In genomic region chr19:55143391-55144300, GRCm38 (mm10) we compare ENCODE assay signal across 12 mouse cellular contexts. TPM values are rescaled to one million over a fixed set of nuclear protein-coding genes. Genes with fewer than 3 reads are reported as not detected.
DNase-seq lines count a peak whose midpoint lies in the region; ATAC-seq and TF ChIP-seq lines count a peak whose summit lies in the region.
"Had no signal": no experiment of that assay in that cellular context is flagged by ENCODE, and none has a peak within 500 bp of the region (broad histone marks: within the 10 kb centered on the region; RNA-seq: fewer than 3 reads in every experiment).

No protein-coding gene starts in this region.

- no peak for TF ChIP-seq EP300 in liver, postnatal 0 days (IDR thresholded peaks at IDR 0.05; ENCODE audit: low read depth)

- peak; percentile 80 for ATAC-seq in hindbrain, embryonic 12.5 days (ENCODE audit: low FRiP score)
- no peak for ATAC-seq in liver, postnatal 0 days
- ATAC-seq in granulocyte monocyte progenitor cell, adult 5-6 weeks (replicated peaks; ENCODE audit: poor library complexity, severe bottlenecking) = no peak
- ATAC-seq: CD4-positive, CD25-positive, alpha-beta regulatory T cell, adult 4 months had no signal

- H3K4me2 ChIP-seq in hindbrain, embryonic 12.5 days (replicated peaks) = peak overlapping the region; percentile 6; the same call in 1 of the 2 replicates
- no peak overlapping the region for H3K4me2 ChIP-seq in liver, postnatal 0 days (ENCODE audit: low read depth, low read length)

- no peak for DNase-seq in left cerebral cortex, adult 2 months (ENCODE audit: extremely low spot score in 1 of 2, low spot score in 2 of 2)
- DNase-seq in left cerebral cortex, adult 8-10 months (ENCODE audit: low spot score in 2 of 2) = no peak
- DNase-seq in embryo, embryonic 11 days = peak; percentile 73
- peak; percentile 72 for DNase-seq in retina, embryonic 14.5 days (ENCODE audit: low spot score)
- no peak for DNase-seq in gastrocnemius, adult 8-10 months (ENCODE audit: low spot score in 2 of 2)
- no peak for DNase-seq in liver, postnatal 0 days
- DNase-seq: cerebellum, adult 11 months; right cerebral cortex, postnatal 25 days had no signal

- peak overlapping the region; percentile 40; the same call in 1 of the 2 replicates for H3K27ac ChIP-seq in left cerebral cortex, adult 2 months
- H3K27ac ChIP-seq in hindbrain, embryonic 12.5 days = peak overlapping the region; percentile 87
- no peak overlapping the region for H3K27ac ChIP-seq in liver, postnatal 0 days (ENCODE audit: low read depth)

- H3K4me3 ChIP-seq in left cerebral cortex, adult 2 months = no peak overlapping the region
- H3K4me3 ChIP-seq in hindbrain, embryonic 12.5 days = no peak overlapping the region
- H3K4me3 ChIP-seq in liver, postnatal 0 days (ENCODE audit: low read depth, low read length) = no peak overlapping the region

- no peaks in the 10 kb centered on the region for H3K27me3 ChIP-seq in hindbrain, embryonic 12.5 days
- no peaks in the 10 kb centered on the region for H3K27me3 ChIP-seq in liver, postnatal 0 days (ENCODE audit: insufficient read depth, low read length)

- H3K9me3 ChIP-seq in hindbrain, embryonic 12.5 days (replicated peaks) = no peaks in the 10 kb centered on the region
- no peaks in the 10 kb centered on the region for H3K9me3 ChIP-seq in liver, postnatal 0 days (ENCODE audit: low read length)

- H3K9ac ChIP-seq in hindbrain, embryonic 12.5 days = no peak overlapping the region
- H3K9ac ChIP-seq in liver, postnatal 0 days (replicated peaks) = no peak overlapping the region

- peaks cover 30% of the 10 kb centered on the region for H3K4me1 ChIP-seq in hindbrain, embryonic 12.5 days
- peaks cover 28% of the 10 kb centered on the region for H3K4me1 ChIP-seq in liver, postnatal 0 days (ENCODE audit: insufficient read depth)

- no peak for TF ChIP-seq CTCF in left cerebral cortex, adult 2 months (IDR thresholded peaks at IDR 0.05)
- no peak for TF ChIP-seq CTCF in liver, postnatal 0 days (IDR thresholded peaks at IDR 0.05; ENCODE audit: low read depth)

- no peaks in the 10 kb centered on the region for H3K36me3 ChIP-seq in hindbrain, embryonic 12.5 days
- no peaks in the 10 kb centered on the region for H3K36me3 ChIP-seq in liver, postnatal 0 days (replicated peaks; ENCODE audit: insufficient read depth, low read length)

- intact Hi-C loops in left cerebral cortex, adult 2 months (cut with DNase I) = no loop called here

- 9% methylated on average over 11 of the region's 11 CpGs for WGBS in hindbrain, embryonic 12.5 days
- 38% methylated on average over 11 of the region's 11 CpGs for WGBS in liver, postnatal 0 days (ENCODE audit: insufficient replicate concordance)

RNA-seq across cellular contexts. Expression of gene Gpam, which starts 16.6 kb away (rescaled TPM):
- 10 to 100 TPM; 35.9 to 36.6 TPM for total RNA-seq in left cerebral cortex, adult 2 months (2021)
- total RNA-seq in left cerebral cortex, adult 8-10 months (2022) = 10 to 100 TPM; 42.7 to 58.3 (median 51.8) TPM
- 25.3 and 27.5 TPM in 2 replicates for polyA plus RNA-seq in hindbrain, embryonic 12.5 days (2016; fragmentation: Nextera tagmentation; extraction: Ambion mirVana)
- total RNA-seq in gastrocnemius, adult 8-10 months (2022) = 100 to 1,000 TPM in 1 of 4 experiments, 10 to 100 TPM in 3; 90.2 to 104 (median 98.9) TPM
- 19.8 and 24.2 TPM in 2 replicates for polyA plus RNA-seq in liver, postnatal 0 days (2015; fragmentation: Nextera tagmentation; extraction: Ambion mirVana)
- 7.7 and 11.0 TPM in 2 replicates for total RNA-seq in granulocyte monocyte progenitor cell, adult 5-6 weeks (2014; fragmentation: Nextera tagmentation)
- total RNA-seq in granulocyte monocyte progenitor cell, adult 5-6 weeks (2017) = 9.0 and 10.7 TPM in 2 replicates

RNA-seq across cellular contexts. Expression of gene Tectb, which starts 36.9 kb away (rescaled TPM):
- not detected for total RNA-seq in left cerebral cortex, adult 2 months (2021)
- under 1 TPM in 2 of 4 experiments, not detected in 2; 0.21 TPM for total RNA-seq in left cerebral cortex, adult 8-10 months (2022)
- 0.22 and 0.57 TPM in 2 replicates for polyA plus RNA-seq in hindbrain, embryonic 12.5 days (2016; fragmentation: Nextera tagmentation; extraction: Ambion mirVana)
- not detected for total RNA-seq in gastrocnemius, adult 8-10 months (2022)
- polyA plus RNA-seq in liver, postnatal 0 days (2015; fragmentation: Nextera tagmentation; extraction: Ambion mirVana) = 0.09 and 0.19 TPM in 2 replicates
- total RNA-seq in granulocyte monocyte progenitor cell, adult 5-6 weeks (2014; fragmentation: Nextera tagmentation) = not detected in 2 replicates
- not detected in 2 replicates for total RNA-seq in granulocyte monocyte progenitor cell, adult 5-6 weeks (2017)
- total RNA-seq: hematopoietic stem cell, adult 5-6 weeks had no signal
- polyA plus RNA-seq: CD4-positive, CD25-positive, alpha-beta regulatory T cell, adult 4 months had no signal

Comparison
In these comparisons a context has a peak if more than half of its experiments do, and no peak if none do; other contexts are left out.
1. DNase-seq: peak in embryo, embryonic 11 days (single experiment) and retina, embryonic 14.5 days (single experiment); none in left cerebral cortex, adult 2 months (0 of 2), left cerebral cortex, adult 8-10 months (0 of 2), gastrocnemius, adult 8-10 months (0 of 2) and liver, postnatal 0 days (single experiment).